Mouse (Mus musculus) cerebellum, postnatal 10 days (tissue): ENCODE data around the gene Rmdn2.
A peak's percentile ranks its signal among the peaks of the same experiment; 100 is the strongest.

Experiments
- DNase-seq, 2 experiments: peaks; one replicate each; pipeline ENCODE4 v3.0.0; 2021; ENCODE audit warnings: mixed read lengths in 2 of 2

Gene Rmdn2

GRCm38 (mm10) chr17:79708168-79708567 lies 96.5 kb downstream of the Rmdn2 start:
- DNase-seq = no peak

- no peak for DNase-seq
Measured at GRCm38 (mm10) chr17:79709718-79710117, 98.1 kb downstream of the Rmdn2 start.

DNA sequence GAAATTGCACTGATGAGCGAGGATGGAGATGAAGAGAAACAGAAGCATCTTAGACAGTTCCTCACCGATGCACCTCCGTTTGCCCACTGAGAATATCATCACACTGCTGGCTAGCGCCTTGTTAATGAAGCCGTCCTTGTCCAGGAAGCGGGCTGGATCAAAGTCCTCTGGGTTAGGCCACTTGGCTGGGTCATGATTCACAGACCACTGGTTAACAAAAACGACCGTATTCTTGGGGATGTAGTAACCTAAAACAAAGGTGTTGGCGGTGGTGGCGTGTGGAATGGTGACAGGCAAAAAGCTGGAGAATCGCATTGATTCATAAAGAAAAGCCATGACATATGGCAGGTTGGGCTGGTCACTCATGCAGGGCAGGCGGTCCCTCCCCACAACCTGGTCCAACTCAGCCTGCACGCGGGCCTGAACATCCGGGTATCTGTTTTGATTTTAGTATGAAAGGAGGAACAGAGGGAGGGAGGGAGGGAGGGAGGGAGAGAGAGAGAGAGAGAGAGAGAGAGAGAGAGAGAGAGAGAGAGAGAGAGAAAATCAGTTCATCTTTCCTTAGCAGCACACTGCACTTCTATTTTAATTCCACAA lies 98.7 kb downstream of the Rmdn2 start:
- peak; percentile 65 to 70 for DNase-seq

DNA sequence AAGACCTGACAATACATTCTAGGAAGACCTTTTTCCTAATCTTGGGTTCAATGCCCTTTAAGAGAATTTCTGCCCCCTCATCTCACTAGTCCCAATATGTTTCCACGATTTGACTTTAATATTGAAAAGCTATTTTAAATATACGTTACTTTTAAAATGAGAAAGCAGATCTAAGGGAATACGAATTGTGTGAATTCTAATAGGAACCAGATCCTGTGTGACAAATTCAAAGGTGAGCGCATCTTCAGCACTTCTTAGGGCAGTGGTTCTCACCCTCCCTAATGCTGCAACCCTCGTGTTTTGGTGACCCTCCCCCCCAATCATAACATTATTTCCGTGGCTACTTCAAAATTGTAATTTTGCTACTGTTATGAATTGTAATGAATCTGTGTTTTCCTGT lies 100.3 kb downstream of the Rmdn2 start:
- no peak for DNase-seq

DNA sequence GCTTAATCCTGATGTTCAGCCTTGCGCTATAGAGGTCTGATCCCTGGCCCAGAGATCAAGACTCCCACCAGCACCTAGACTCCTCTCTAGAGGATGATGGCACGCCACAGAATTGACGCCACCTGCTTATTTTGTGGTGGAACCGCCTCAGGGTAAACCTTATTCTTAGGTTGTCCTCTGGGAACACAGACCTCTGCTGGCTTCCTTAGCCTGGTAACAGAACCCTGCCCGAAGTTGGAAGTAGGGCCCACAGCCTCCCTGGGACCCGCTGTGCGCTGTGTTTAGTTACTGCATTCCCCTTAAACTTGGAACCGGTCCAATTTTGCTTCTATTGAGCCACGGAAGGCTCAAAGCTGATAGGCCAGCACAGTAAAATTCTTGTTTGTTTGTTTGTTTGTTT lies 100.9 kb downstream of the Rmdn2 start:
- peak; percentile 22 to 39 for DNase-seq

GRCm38 (mm10) chr17:79713276-79713642 lies 101.6 kb downstream of the Rmdn2 start:
- DNase-seq = peak in 1 of 2 experiments; percentile 44

GRCm38 (mm10) chr17:79713643-79714367 lies 102.1 kb downstream of the Rmdn2 start:
- DNase-seq = peak; percentile 68 to 69

- peak; percentile 23 to 48 for DNase-seq
Measured at GRCm38 (mm10) chr17:79714368-79714895, 102.8 kb downstream of the Rmdn2 start.

GRCm38 (mm10) chr17:79714931-79715637 lies 103.4 kb downstream of the Rmdn2 start, which contains the start of gene Cyp1b1:
TSS of gene Cyp1b1 (minus strand) at chr17:79715061.
- peak in 1 of 2 experiments; percentile 18 for DNase-seq

- peak; percentile 90 for DNase-seq
Measured at GRCm38 (mm10) chr17:79715649-79716143, 104.0 kb downstream of the Rmdn2 start.

DNA sequence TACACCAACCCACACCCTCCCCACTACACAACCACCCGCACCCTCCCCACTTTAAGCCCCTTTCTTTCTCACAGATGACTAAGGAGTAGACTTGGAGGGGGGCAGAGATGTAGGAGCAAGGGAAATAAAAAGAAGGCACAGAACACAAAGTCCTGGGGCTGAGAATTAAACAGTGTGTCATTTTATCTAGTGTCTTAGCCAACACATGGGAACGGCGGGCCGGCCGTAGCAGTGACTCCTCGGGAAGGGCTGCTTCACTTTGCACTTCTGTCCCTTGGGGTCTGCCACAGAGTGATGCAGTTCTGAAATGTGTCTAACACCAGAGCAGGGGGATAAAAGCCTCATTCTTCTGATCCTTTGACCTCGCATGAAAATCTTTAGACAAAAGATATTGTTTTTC lies 109.0 kb downstream of the Rmdn2 start:
- no peak for DNase-seq

GRCm38 (mm10) chr17:79726613-79727012 lies 115.0 kb downstream of the Rmdn2 start:
- DNase-seq = no peak

DNA sequence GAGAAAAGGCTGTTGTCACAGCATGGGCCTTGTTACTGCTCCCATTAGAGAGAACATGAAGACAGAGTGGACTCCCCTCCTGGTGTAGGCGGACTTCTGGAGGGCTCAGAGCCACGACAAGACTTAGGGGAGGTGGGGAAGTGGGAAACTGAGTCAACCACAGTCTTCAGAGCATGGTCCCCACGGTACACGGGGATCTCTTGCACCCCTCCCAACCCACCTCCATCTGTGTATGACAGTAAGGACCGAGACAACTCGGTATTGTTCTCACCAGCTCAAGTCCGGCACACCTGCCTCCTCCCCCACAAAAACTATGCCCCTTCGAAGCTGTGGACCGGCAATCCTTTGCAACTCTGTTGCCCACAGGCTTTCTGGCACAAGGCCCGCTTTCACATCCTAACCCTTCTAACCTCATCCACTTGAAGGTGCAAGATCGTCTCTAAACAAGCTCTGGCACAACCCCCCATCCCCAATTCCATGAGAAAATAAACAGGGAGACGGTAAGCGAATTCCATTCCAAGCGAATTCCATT lies 116.5 kb downstream of the Rmdn2 start:
- peak; percentile 25 to 27 for DNase-seq

GRCm38 (mm10) chr17:79728585-79729503 lies 117.2 kb downstream of the Rmdn2 start:
- no peak for DNase-seq

DNA sequence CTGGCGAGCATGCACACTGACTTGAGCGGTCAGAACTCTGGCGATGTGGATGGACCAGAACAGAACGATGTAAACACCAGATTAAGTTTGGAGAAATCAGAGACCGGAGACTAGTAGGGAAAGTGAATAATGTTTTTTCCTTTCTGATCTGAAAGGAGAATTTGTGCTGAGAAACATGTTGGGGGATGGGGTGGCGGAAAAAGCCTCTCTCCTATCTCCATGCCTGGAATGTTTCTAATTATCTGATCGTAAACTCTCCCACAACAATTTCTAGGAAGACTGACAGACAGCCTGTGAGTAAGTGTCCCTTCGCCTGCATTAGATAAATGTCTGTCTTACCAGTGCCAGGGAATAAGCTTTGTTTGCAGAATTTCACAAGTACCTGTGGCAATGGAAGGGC lies 119.3 kb downstream of the Rmdn2 start:
- no peak for DNase-seq

- no peak for DNase-seq
Measured at GRCm38 (mm10) chr17:79733039-79733438, 121.4 kb downstream of the Rmdn2 start.

- no peak for DNase-seq
Measured at GRCm38 (mm10) chr17:79737598-79737997, 125.9 kb downstream of the Rmdn2 start.

GRCm38 (mm10) chr17:79738847-79739498 lies 127.3 kb downstream of the Rmdn2 start:
- no peak for DNase-seq

DNA sequence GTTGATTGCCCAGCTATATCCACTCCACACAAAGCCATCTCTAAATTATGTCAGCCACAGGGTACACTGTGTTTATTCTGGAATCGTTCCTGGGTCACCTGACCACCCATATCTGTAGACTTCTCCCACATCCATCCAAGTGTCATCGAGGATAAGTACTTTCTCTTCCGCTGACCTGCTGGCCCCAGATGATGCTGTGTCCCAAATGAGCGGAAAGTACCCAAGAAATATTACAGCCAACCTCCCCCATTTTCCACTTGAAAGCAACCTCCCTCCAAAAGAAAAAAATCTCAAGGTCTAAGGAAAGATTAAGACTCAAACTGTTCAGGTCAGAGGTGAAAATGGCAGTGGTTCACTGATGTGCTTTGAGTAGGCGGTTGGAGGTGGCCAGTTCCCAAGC lies 131.0 kb downstream of the Rmdn2 start:
- no peak for DNase-seq
